Mouse (Mus musculus) retina, adult 2 months (tissue): ENCODE results near the gene Nectin3.
"Not testable (repeated sequence)": the region's sequence is repeated elsewhere in the genome, so short reads cannot be mapped to it uniquely, and the experiment has no call there.

Experiments
- DNase-seq: peaks from one replicate; pipeline ENCODE4 v3.0.0-alpha.2; 2012; ENCODE audit warnings: low read depth, low spot score

Gene Nectin3

GRCm38 (mm10) chr16:46416177-46416576 lies 82.1 kb downstream of the Nectin3 start:
- no peak for DNase-seq

- DNase-seq = no peak
Observed at GRCm38 (mm10) chr16:46410739-46411057, 87.6 kb downstream of the Nectin3 start.

- no peak for DNase-seq
Observed at GRCm38 (mm10) chr16:46410053-46410738, 88.1 kb downstream of the Nectin3 start.

- DNase-seq = no peak
Observed at GRCm38 (mm10) chr16:46407997-46408396, 90.3 kb downstream of the Nectin3 start.

- DNase-seq = no peak
Observed at GRCm38 (mm10) chr16:46406844-46407639, 91.3 kb downstream of the Nectin3 start.

- DNase-seq = no peak
Observed at GRCm38 (mm10) chr16:46397945-46398344, 100.4 kb downstream of the Nectin3 start.

GRCm38 (mm10) chr16:46389415-46390033 lies 108.8 kb downstream of the Nectin3 start:
- no peak for DNase-seq

- no peak for DNase-seq
Observed at GRCm38 (mm10) chr16:46388527-46389414, 109.6 kb downstream of the Nectin3 start.

- no peak for DNase-seq
Observed at GRCm38 (mm10) chr16:46384279-46384678, 114.0 kb downstream of the Nectin3 start.

GRCm38 (mm10) chr16:46383344-46383743 lies 115.0 kb downstream of the Nectin3 start:
- DNase-seq = no peak

GRCm38 (mm10) chr16:46376575-46376974 lies 121.8 kb downstream of the Nectin3 start:
- DNase-seq = no peak

- DNase-seq = no peak
Observed at GRCm38 (mm10) chr16:46362022-46362421, 136.3 kb downstream of the Nectin3 start.

- DNase-seq = not testable (repeated sequence)
Observed at GRCm38 (mm10) chr16:46357658-46358057, 140.7 kb downstream of the Nectin3 start.

GRCm38 (mm10) chr16:46356663-46357062 lies 141.7 kb downstream of the Nectin3 start:
- no peak for DNase-seq
